Mouse (Mus musculus) T-cell, adult 66 days (primary cell): ENCODE data around the gene Gm853. TPM values are rescaled to one million over a fixed set of nuclear protein-coding genes. Genes with fewer than 3 reads are reported as not detected.

Experiments used
- total RNA-seq, 2 experiments: library from RNA; stranded (reverse); gene quantifications; 3 replicates in 1 of 2; 4 replicates in 1 of 2; pipeline ENCODE4 v1.2.4; 2023

The Gm853 gene
- total RNA-seq = not detected

DNA sequence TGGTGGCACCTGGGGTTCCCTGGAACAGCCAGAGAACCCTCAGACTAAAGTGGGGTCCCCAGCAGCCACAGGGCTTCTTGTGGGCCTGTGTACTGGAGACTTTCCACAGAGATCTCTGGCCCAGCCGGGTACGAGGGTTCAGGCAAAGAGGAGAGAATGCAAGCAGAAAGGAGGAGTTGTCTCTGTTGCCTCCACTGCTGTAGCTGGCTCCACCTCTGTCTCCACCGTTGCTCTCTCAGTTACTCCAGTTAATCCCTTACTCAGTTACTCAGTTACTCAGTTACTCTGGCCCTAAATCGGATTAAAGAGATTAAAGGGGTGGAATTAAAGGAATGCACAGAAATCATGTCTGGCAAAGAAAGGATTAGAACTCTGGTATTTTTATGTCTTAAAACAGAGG, at the start of gene Gm853:
Gene Gm853, minus strand, starts transcription at position 223 of the 400 bp plus-strand sequence.

GRCm38 (mm10) chr4:130175072-130175711, 47.0 kb downstream of the Gm853 start, which contains the start of gene Tinagl1:
Gene Tinagl1 (minus strand): TSS chr4:130175122.

Other genes with a start within 250 kb of the Gm853 start
- gene Adgrb2, start 237.5 kb downstream of the Gm853 start, total RNA-seq = 1 to 10 TPM; 1.8 to 2.8 TPM
- gene Col16a1, start 174.6 kb downstream of the Gm853 start, total RNA-seq = not detected
- 10 to 100 TPM; 31.2 to 32.0 TPM for gene Pef1, start 119.8 kb downstream of the Gm853 start, total RNA-seq
- gene Hcrtr1, start 83.0 kb downstream of the Gm853 start, total RNA-seq = not detected
- gene Tinagl1, start 47.3 kb downstream of the Gm853 start, total RNA-seq = not detected
- under 1 TPM in 1 of 2 experiments, not detected in 1; 0.84 TPM for gene Serinc2, start 56.8 kb upstream of the Gm853 start, total RNA-seq
- not detected for gene Fabp3, start 86.2 kb upstream of the Gm853 start, total RNA-seq
- gene Gm10570, start 86.3 kb upstream of the Gm853 start, total RNA-seq = 1 to 10 TPM in 1 of 2 experiments, not detected in 1; 3.7 TPM
- gene Zcchc17, start 137.5 kb upstream of the Gm853 start, total RNA-seq = 10 to 100 TPM; 31.3 to 37.4 TPM
- 10 to 100 TPM; 67.7 to 72.2 TPM for gene Snrnp40, start 137.7 kb upstream of the Gm853 start, total RNA-seq